22 mouse cellular contexts compared by ENCODE assay signal in genomic region chr7:100034815-100035463, GRCm38 (mm10). TPM values are rescaled to one million over a fixed set of nuclear protein-coding genes. Genes with fewer than 3 reads are reported as not detected.
A peak's percentile ranks its signal among the peaks of the same experiment; 100 is the strongest.
DNase-seq lines count a peak whose midpoint lies in the region; ATAC-seq and TF ChIP-seq lines count a peak whose summit lies in the region.
"Had no signal": no experiment of that assay in that cellular context is flagged by ENCODE, and none has a peak within 500 bp of the region (broad histone marks: within the 10 kb centered on the region; RNA-seq: fewer than 3 reads in every experiment).

No protein-coding gene starts in this region.

- no peak for TF ChIP-seq CTCF in hindbrain, postnatal 0 days (IDR thresholded peaks at IDR 0.05; ENCODE audit: low read depth)

- no peaks in the 10 kb centered on the region for H3K27me3 ChIP-seq in hindbrain, postnatal 0 days (ENCODE audit: insufficient read depth, low read length)
- H3K27me3 ChIP-seq in hindbrain, embryonic 11.5 days (ENCODE audit: control insufficient read depth, insufficient read depth, low read length): no peaks in the 10 kb centered on the region
- no peaks in the 10 kb centered on the region for H3K27me3 ChIP-seq in midbrain, embryonic 11.5 days (ENCODE audit: control insufficient read depth, insufficient read depth, low read length)
- no peaks in the 10 kb centered on the region for H3K27me3 ChIP-seq in midbrain, embryonic 10.5 days (ENCODE audit: low read depth, poor library complexity, severe bottlenecking)
- H3K27me3 ChIP-seq: heart, embryonic 12.5 days; midbrain, embryonic 15.5 days had no signal

- no peak for DNase-seq in hindbrain, postnatal 0 days (ENCODE audit: low spot score)
- DNase-seq in hindbrain, embryonic 11.5 days (ENCODE audit: low spot score): no peak
- peak; percentile 69 for DNase-seq in midbrain, embryonic 11.5 days (ENCODE audit: low spot score, missing footprints)
- no peak for DNase-seq in midbrain, embryonic 10.5 days (ENCODE audit: low spot score)
- DNase-seq in gastrocnemius, postnatal 25 days: peak; percentile 16
- no peak for DNase-seq in embryo, embryonic 11 days
- no peak for DNase-seq in layer of hippocampus, postnatal 25 days (ENCODE audit: extremely low spot score in 1 of 2, low spot score in 1 of 2)
- DNase-seq: adrenal gland, adult 8-10 months; cerebellum, adult 2 months; forebrain, postnatal 0 days; kidney, adult 2 months; layer of hippocampus, adult 9-11 months; lung, adult 2 months; retina, postnatal 1 day; thymus, postnatal 4 days had no signal

- peak overlapping the region; percentile 69 for H3K27ac ChIP-seq in hindbrain, postnatal 0 days
- no peak overlapping the region for H3K27ac ChIP-seq in hindbrain, embryonic 11.5 days (ENCODE audit: low read depth, low read length)
- H3K27ac ChIP-seq in midbrain, embryonic 11.5 days (ENCODE audit: low read depth, low read length): no peak overlapping the region
- H3K27ac ChIP-seq in midbrain, embryonic 10.5 days (replicated peaks): no peak overlapping the region
- H3K27ac ChIP-seq: macrophage; midbrain, embryonic 15.5 days had no signal

- H3K4me3 ChIP-seq in hindbrain, postnatal 0 days (ENCODE audit: low read length): no peak overlapping the region
- no peak overlapping the region for H3K4me3 ChIP-seq in hindbrain, embryonic 11.5 days (ENCODE audit: low read depth, low read length)
- no peak overlapping the region for H3K4me3 ChIP-seq in midbrain, embryonic 11.5 days (ENCODE audit: low read depth, low read length)
- H3K4me3 ChIP-seq in midbrain, embryonic 10.5 days: no peak overlapping the region
- H3K4me3 ChIP-seq: heart, embryonic 12.5 days; midbrain, embryonic 15.5 days had no signal

- H3K9me3 ChIP-seq in hindbrain, postnatal 0 days (ENCODE audit: low read length): no peaks in the 10 kb centered on the region
- no peaks in the 10 kb centered on the region for H3K9me3 ChIP-seq in hindbrain, embryonic 11.5 days (ENCODE audit: control insufficient read depth, low read length)
- no peaks in the 10 kb centered on the region for H3K9me3 ChIP-seq in midbrain, embryonic 11.5 days (ENCODE audit: control insufficient read depth, low read length)
- no peaks in the 10 kb centered on the region for H3K9me3 ChIP-seq in midbrain, embryonic 10.5 days (replicated peaks)
- H3K9me3 ChIP-seq: G1E; midbrain, embryonic 15.5 days had no signal

- peaks cover 8% of the 10 kb centered on the region; the same call in 1 of the 2 replicates for H3K4me1 ChIP-seq in hindbrain, postnatal 0 days (ENCODE audit: insufficient read depth, low read length)
- no peaks in the 10 kb centered on the region for H3K4me1 ChIP-seq in hindbrain, embryonic 11.5 days (replicated peaks; ENCODE audit: control insufficient read depth, insufficient read depth, low read length)
- no peaks in the 10 kb centered on the region for H3K4me1 ChIP-seq in midbrain, embryonic 11.5 days (ENCODE audit: control insufficient read depth, insufficient read depth, low read length)
- H3K4me1 ChIP-seq in midbrain, embryonic 10.5 days: no peaks in the 10 kb centered on the region
- H3K4me1 ChIP-seq: midbrain, embryonic 15.5 days had no signal

- H3K36me3 ChIP-seq in hindbrain, postnatal 0 days (ENCODE audit: insufficient read depth, low read length): no peaks in the 10 kb centered on the region
- no peaks in the 10 kb centered on the region for H3K36me3 ChIP-seq in hindbrain, embryonic 11.5 days (ENCODE audit: control insufficient read depth, insufficient read depth, low read length)
- no peaks in the 10 kb centered on the region for H3K36me3 ChIP-seq in midbrain, embryonic 11.5 days (ENCODE audit: control insufficient read depth, insufficient read depth, low read length)
- H3K36me3 ChIP-seq in midbrain, embryonic 10.5 days: no peaks in the 10 kb centered on the region
- H3K36me3 ChIP-seq: G1E; heart, embryonic 12.5 days; midbrain, embryonic 15.5 days had no signal

- H3K9ac ChIP-seq in hindbrain, postnatal 0 days (replicated peaks; ENCODE audit: low read length): no peak overlapping the region
- H3K9ac ChIP-seq in hindbrain, embryonic 11.5 days (ENCODE audit: low read depth, low read length): no peak overlapping the region
- no peak overlapping the region for H3K9ac ChIP-seq in midbrain, embryonic 11.5 days (ENCODE audit: low read length)
- H3K9ac ChIP-seq: forebrain, postnatal 0 days; heart, embryonic 12.5 days; midbrain, embryonic 15.5 days had no signal

- H3K4me2 ChIP-seq in hindbrain, postnatal 0 days (ENCODE audit: low read depth, low read length): no peak overlapping the region
- H3K4me2 ChIP-seq in hindbrain, embryonic 11.5 days (replicated peaks; ENCODE audit: low read depth, low read length): no peak overlapping the region
- no peak overlapping the region for H3K4me2 ChIP-seq in midbrain, embryonic 11.5 days
- H3K4me2 ChIP-seq: heart, embryonic 12.5 days; liver, embryonic 11.5 days; midbrain, embryonic 15.5 days had no signal

- ATAC-seq in hindbrain, postnatal 0 days: no peak
- ATAC-seq in hindbrain, embryonic 11.5 days (ENCODE audit: low FRiP score): no peak
- ATAC-seq in midbrain, embryonic 11.5 days (ENCODE audit: low FRiP score): no peak
- ATAC-seq: CD4-positive, CD25-positive, alpha-beta regulatory T cell, adult 4 months; forebrain, postnatal 0 days; midbrain, embryonic 15.5 days had no signal

- 75% methylated on average over 11 of the region's 11 CpGs for WGBS in hindbrain, postnatal 0 days
- WGBS in hindbrain, embryonic 11.5 days: 87% methylated on average over 11 of the region's 11 CpGs
- 85% methylated on average over 11 of the region's 11 CpGs for WGBS in midbrain, embryonic 11.5 days
- WGBS in midbrain, embryonic 10.5 days: 91% methylated on average over 11 of the region's 11 CpGs

RNA-seq across cellular contexts. Expression of gene Chrdl2, which starts 29.0 kb away (rescaled TPM):
- 0.43 and 1.8 TPM in 2 replicates for total RNA-seq in hindbrain, postnatal 0 days (2014; rRNA removed)
- polyA plus RNA-seq in hindbrain, postnatal 0 days (2015; fragmentation: Nextera tagmentation; extraction: Ambion mirVana): 1.8 and 2.2 TPM in 2 replicates
- 0.32 TPM in 1 of 2 replicates, not detected in the other for polyA plus RNA-seq in hindbrain, embryonic 11.5 days (2014; fragmentation: Nextera tagmentation; extraction: Ambion mirVana)
- 0.11 TPM in 1 of 2 replicates, not detected in the other for polyA plus RNA-seq in midbrain, embryonic 11.5 days (2014; fragmentation: Nextera tagmentation; extraction: Ambion mirVana)
- polyA plus RNA-seq in midbrain, embryonic 10.5 days (2016; fragmentation: Nextera tagmentation; extraction: Ambion mirVana): 0.14 and 0.16 TPM in 2 replicates
- 1 to 10 TPM; 1.8 to 3.1 TPM for total RNA-seq in gastrocnemius, postnatal 25 days (2021)
- under 1 TPM; 0.15 to 0.38 TPM for total RNA-seq in layer of hippocampus, postnatal 25 days (2021)
- total RNA-seq: adrenal gland, adult 8-10 months; forebrain, postnatal 0 days; neutrophil, adult 5-6 weeks had no signal
- polyA plus RNA-seq: CD4-positive, CD25-positive, alpha-beta regulatory T cell, adult 4 months; G1E; macrophage; midbrain, embryonic 15.5 days had no signal

RNA-seq across cellular contexts. Expression of gene Rnf169, which starts 54.7 kb away (rescaled TPM):
- 13.9 and 14.2 TPM in 2 replicates for total RNA-seq in hindbrain, postnatal 0 days (2014; rRNA removed)
- 2.6 and 2.7 TPM in 2 replicates for polyA plus RNA-seq in hindbrain, postnatal 0 days (2015; fragmentation: Nextera tagmentation; extraction: Ambion mirVana)
- polyA plus RNA-seq in hindbrain, embryonic 11.5 days (2014; fragmentation: Nextera tagmentation; extraction: Ambion mirVana): 6.9 and 8.4 TPM in 2 replicates
- 6.5 and 6.6 TPM in 2 replicates for polyA plus RNA-seq in midbrain, embryonic 11.5 days (2014; fragmentation: Nextera tagmentation; extraction: Ambion mirVana)
- 4.0 and 4.5 TPM in 2 replicates for polyA plus RNA-seq in midbrain, embryonic 10.5 days (2016; fragmentation: Nextera tagmentation; extraction: Ambion mirVana)
- 1 to 10 TPM; 4.7 to 5.3 TPM for total RNA-seq in gastrocnemius, postnatal 25 days (2021)
- total RNA-seq in layer of hippocampus, postnatal 25 days (2021): 10 to 100 TPM; 24.0 to 25.5 TPM

Comparison
In these comparisons a context has a peak if more than half of its experiments do, and no peak if none do; other contexts are left out.
1. DNase-seq: peak in midbrain, embryonic 11.5 days (single experiment) and gastrocnemius, postnatal 25 days (single experiment); none in hindbrain, postnatal 0 days (single experiment), hindbrain, embryonic 11.5 days (single experiment), midbrain, embryonic 10.5 days (single experiment), embryo, embryonic 11 days (single experiment) and layer of hippocampus, postnatal 25 days (0 of 2).